Mouse (Mus musculus): ENCODE results near the gene Cdc16. TPM values are rescaled to one million over a fixed set of nuclear protein-coding genes. Genes with fewer than 3 reads are reported as not detected.

Gene Cdc16
- total RNA-seq (2014; rRNA removed) (130 and 136 TPM in 2 replicates), polyA plus RNA-seq (2015; fragmentation: Nextera tagmentation; extraction: Ambion mirVana) (108 and 118 TPM in 2 replicates)

GRCm38 (mm10) chr8:13756982-13757804 lies at the start of gene Cdc16:
TSS of gene Cdc16 (plus strand) at chr8:13757676.
- no peaks in the 10 kb centered on the region for H3K27me3 ChIP-seq (ENCODE audit: insufficient read depth, low read length)
- ATAC-seq, result peak; percentile 98
- H3K27ac ChIP-seq (ENCODE audit: low read depth, low read length), result peak within 1 kb of the TSS; percentile 84
- H3K36me3 ChIP-seq (ENCODE audit: insufficient read depth), result peaks cover 9% of the 10 kb centered on the region
- H3K9me3 ChIP-seq (ENCODE audit: low read length), result no peaks in the 10 kb centered on the region
- peak; percentile 94 for DNase-seq
- peak within 1 kb of the TSS; percentile 74 for H3K9ac ChIP-seq
- peaks cover 19% of the 10 kb centered on the region; the same call in 1 of the 2 replicates for H3K4me1 ChIP-seq (ENCODE audit: insufficient read depth)
- WGBS, result 13% methylated on average over 39 of the region's 40 CpGs
- H3K4me3 ChIP-seq (ENCODE audit: low read depth, low read length), result peak within 1 kb of the TSS; percentile 73
- H3K4me2 ChIP-seq (ENCODE audit: low read depth), result peak within 1 kb of the TSS; percentile 81
- TF ChIP-seq CTCF (IDR thresholded peaks at IDR 0.05; ENCODE audit: low read depth), result no peak

- no peak overlapping the region for H3K4me3 ChIP-seq (ENCODE audit: low read depth, low read length)
- 95% methylated on average over 5 of the region's 5 CpGs for WGBS
- H3K9me3 ChIP-seq (ENCODE audit: low read length), result no peaks in the 10 kb centered on the region
- no peak overlapping the region for H3K27ac ChIP-seq (ENCODE audit: low read depth, low read length)
- H3K4me1 ChIP-seq (ENCODE audit: insufficient read depth), result peaks cover 8% of the 10 kb centered on the region; the same call in 1 of the 2 replicates
- DNase-seq (no peak), ATAC-seq (no peak)
- H3K4me2 ChIP-seq (ENCODE audit: low read depth), result no peak overlapping the region
- no peak overlapping the region for H3K9ac ChIP-seq
- H3K36me3 ChIP-seq (ENCODE audit: insufficient read depth), result no peaks in the 10 kb centered on the region
- TF ChIP-seq CTCF (IDR thresholded peaks at IDR 0.05; ENCODE audit: low read depth), result no peak
- no peaks in the 10 kb centered on the region for H3K27me3 ChIP-seq (ENCODE audit: insufficient read depth, low read length)
Measured at GRCm38 (mm10) chr8:13708514-13708913, 49.0 kb upstream of the Cdc16 start.

- Histone ChIP-seq H3K27me3 (ENCODE audit: insufficient read depth, low read length) (no peaks in the 10 kb centered on the region), H3K4me3 (ENCODE audit: low read depth, low read length) (no peak overlapping the region), H3K4me1 (ENCODE audit: insufficient read depth) (no peaks in the 10 kb centered on the region), H3K4me2 (ENCODE audit: low read depth) (no peak overlapping the region), H3K9ac (no peak overlapping the region), H3K36me3 (ENCODE audit: insufficient read depth) (no peaks in the 10 kb centered on the region), H3K9me3 (ENCODE audit: low read length) (no peaks in the 10 kb centered on the region), H3K27ac (ENCODE audit: low read depth, low read length) (no peak overlapping the region)
- WGBS, result 94% methylated on average over 8 of the region's 8 CpGs
- TF ChIP-seq CTCF (IDR thresholded peaks at IDR 0.05; ENCODE audit: low read depth), result no peak
- DNase-seq (no peak), ATAC-seq (no peak)
Measured at GRCm38 (mm10) chr8:13718980-13719379, 38.5 kb upstream of the Cdc16 start.

GRCm38 (mm10) chr8:13725722-13726121 lies 31.8 kb upstream of the Cdc16 start:
- DNase-seq, result peak; percentile 67

GRCm38 (mm10) chr8:13727469-13728094 lies 29.9 kb upstream of the Cdc16 start:
- no peak overlapping the region for H3K27ac ChIP-seq (ENCODE audit: low read depth, low read length)
- no peak overlapping the region for H3K4me3 ChIP-seq (ENCODE audit: low read depth, low read length)
- H3K9ac ChIP-seq, result no peak overlapping the region
- H3K9me3 ChIP-seq (ENCODE audit: low read length), result no peaks in the 10 kb centered on the region
- H3K36me3 ChIP-seq (ENCODE audit: insufficient read depth), result no peaks in the 10 kb centered on the region
- no peak for DNase-seq
- H3K4me2 ChIP-seq (ENCODE audit: low read depth), result no peak overlapping the region
- WGBS, result 44% methylated on average over 10 of the region's 10 CpGs
- no peaks in the 10 kb centered on the region for H3K27me3 ChIP-seq (ENCODE audit: insufficient read depth, low read length)
- no peaks in the 10 kb centered on the region for H3K4me1 ChIP-seq (ENCODE audit: insufficient read depth)
- TF ChIP-seq CTCF (IDR thresholded peaks at IDR 0.05; ENCODE audit: low read depth), result no peak
- no peak for ATAC-seq

More at GRCm38 (mm10) chr8:13725722-13726121, 31.8 kb upstream of the Cdc16 start:
- H3K9ac ChIP-seq, result no peak overlapping the region
- H3K4me3 ChIP-seq (ENCODE audit: low read depth, low read length), result no peak overlapping the region
- TF ChIP-seq CTCF (IDR thresholded peaks at IDR 0.05; ENCODE audit: low read depth), result peak; percentile 60
- no peaks in the 10 kb centered on the region for H3K4me1 ChIP-seq (ENCODE audit: insufficient read depth)
- H3K27me3 ChIP-seq (ENCODE audit: insufficient read depth, low read length), result no peaks in the 10 kb centered on the region
- no peaks in the 10 kb centered on the region for H3K9me3 ChIP-seq (ENCODE audit: low read length)
- no peak overlapping the region for H3K27ac ChIP-seq (ENCODE audit: low read depth, low read length)
- no peaks in the 10 kb centered on the region for H3K36me3 ChIP-seq (ENCODE audit: insufficient read depth)
- no peak for ATAC-seq
- no peak overlapping the region for H3K4me2 ChIP-seq (ENCODE audit: low read depth)

- DNase-seq, result no peak
- Histone ChIP-seq H3K36me3 (ENCODE audit: insufficient read depth) (no peaks in the 10 kb centered on the region), H3K9me3 (ENCODE audit: low read length) (no peaks in the 10 kb centered on the region), H3K4me1 (ENCODE audit: insufficient read depth) (no peaks in the 10 kb centered on the region), H3K27me3 (ENCODE audit: insufficient read depth, low read length) (no peaks in the 10 kb centered on the region), H3K9ac (no peak overlapping the region), H3K4me3 (ENCODE audit: low read depth, low read length) (no peak overlapping the region), H3K4me2 (ENCODE audit: low read depth) (no peak overlapping the region), H3K27ac (ENCODE audit: low read depth, low read length) (no peak overlapping the region)
- TF ChIP-seq CTCF (IDR thresholded peaks at IDR 0.05; ENCODE audit: low read depth), result no peak
- no peak for ATAC-seq
- WGBS, result 45% methylated on average over 6 of the region's 6 CpGs
Measured at GRCm38 (mm10) chr8:13740323-13740770, 17.1 kb upstream of the Cdc16 start.

All from forebrain, postnatal 0 days (tissue).